Mouse (Mus musculus): ENCODE measurements around the gene Abcc10. TPM values are rescaled to one million over a fixed set of nuclear protein-coding genes. Genes with fewer than 3 reads are reported as not detected.

Gene Abcc10
- polyA plus RNA-seq, 1 experiment: 6.4 TPM

DNA sequence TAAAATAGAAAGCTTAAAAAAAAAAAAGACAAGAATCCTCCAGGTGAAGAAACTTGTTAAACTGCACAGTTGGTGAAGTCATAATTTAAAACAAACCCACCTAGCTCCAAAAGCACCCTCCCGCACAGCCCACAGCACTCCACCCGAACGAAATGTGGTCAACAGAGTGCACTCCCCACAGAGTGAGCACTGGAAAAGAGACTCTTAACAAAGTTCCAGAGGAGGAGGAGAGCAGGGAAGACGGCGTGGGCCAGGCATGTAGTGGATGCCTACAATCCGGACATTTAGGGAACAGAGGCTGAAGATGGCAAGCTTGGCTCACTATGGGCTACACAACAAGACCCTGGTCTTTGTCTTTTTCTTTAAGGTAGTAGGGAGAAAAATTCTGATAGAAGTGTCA, 53.1 kb downstream of the Abcc10 start:
- TF ChIP-seq FLI1 (IDR thresholded peaks at IDR 0.05; ENCODE audit: low read length) (no peak), GATA1 (IDR thresholded peaks at IDR 0.05; ENCODE audit: borderline replicate concordance, low read length) (no peak)
- H3K36me3 ChIP-seq (replicated peaks; ENCODE audit: low read length): peaks cover 88% of the 10 kb centered on the region
- H3K27me3 ChIP-seq (replicated peaks): no peaks in the 10 kb centered on the region
- peaks cover 45% of the 10 kb centered on the region for H3K4me1 ChIP-seq
- no peaks in the 10 kb centered on the region for H3K9me3 ChIP-seq
- no peak overlapping the region for H3K4me3 ChIP-seq (replicated peaks)

DNA sequence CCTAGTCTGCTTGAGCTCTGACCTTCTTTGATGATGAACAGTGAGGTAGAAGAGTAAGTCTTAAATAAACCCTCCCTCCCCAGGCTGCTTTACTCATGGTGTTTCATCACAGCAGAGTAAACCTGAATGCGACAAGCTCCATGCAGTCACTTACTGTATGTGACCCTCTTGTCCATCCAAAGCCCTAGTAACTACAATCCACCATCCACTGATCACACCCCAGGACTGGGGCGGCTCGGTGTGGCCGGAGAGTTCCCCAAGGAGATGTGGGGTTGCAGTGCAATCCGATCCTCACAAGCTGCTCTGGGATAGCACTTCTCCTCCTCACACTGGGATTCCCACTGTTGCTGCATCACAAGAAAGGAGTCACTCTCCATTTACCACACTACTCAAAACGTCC, 53.7 kb downstream of the Abcc10 start:
- Histone ChIP-seq H3K36me3 (replicated peaks; ENCODE audit: low read length) (peaks cover 88% of the 10 kb centered on the region), H3K27me3 (replicated peaks) (no peaks in the 10 kb centered on the region)

DNA sequence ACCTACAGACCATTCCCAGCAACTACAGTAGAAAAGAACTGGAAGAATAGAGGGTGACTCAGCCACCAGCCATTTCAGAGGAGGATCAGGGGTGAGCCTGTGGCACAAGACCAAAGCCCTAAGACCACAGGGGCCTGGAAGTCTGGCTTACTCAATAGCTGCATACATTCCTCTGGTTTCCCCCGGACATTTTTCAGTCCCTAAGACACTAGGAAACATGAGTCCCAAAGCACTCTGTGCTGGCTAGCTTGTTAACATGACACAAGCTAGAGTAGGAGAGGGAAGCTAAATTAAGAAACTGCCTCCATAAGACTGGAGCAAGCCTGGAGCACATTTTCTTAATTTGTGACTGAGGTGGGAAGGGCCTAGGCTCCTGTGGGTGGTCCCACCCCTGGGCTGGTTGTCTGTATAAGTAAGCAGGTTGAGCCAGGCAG, 54.3 kb downstream of the Abcc10 start:
- H3K9me3 ChIP-seq: no peaks in the 10 kb centered on the region
- no peak overlapping the region for H3K4me3 ChIP-seq (replicated peaks)
- peaks cover 41% of the 10 kb centered on the region for H3K4me1 ChIP-seq
- TF ChIP-seq GATA1 (IDR thresholded peaks at IDR 0.05; ENCODE audit: borderline replicate concordance, low read length): no peak
- TF ChIP-seq FLI1 (IDR thresholded peaks at IDR 0.05; ENCODE audit: low read length): no peak
- H3K36me3 ChIP-seq (replicated peaks; ENCODE audit: low read length): peaks cover 88% of the 10 kb centered on the region
- H3K27me3 ChIP-seq (replicated peaks): no peaks in the 10 kb centered on the region

More for the DNA sequence above, 53.7 kb downstream of the Abcc10 start:
- TF ChIP-seq FLI1 (IDR thresholded peaks at IDR 0.05; ENCODE audit: low read length) (no peak), GATA1 (IDR thresholded peaks at IDR 0.05; ENCODE audit: borderline replicate concordance, low read length) (no peak)
- H3K4me1 ChIP-seq: peaks cover 45% of the 10 kb centered on the region
- no peaks in the 10 kb centered on the region for H3K9me3 ChIP-seq
- H3K4me3 ChIP-seq (replicated peaks): no peak overlapping the region

GRCm38 (mm10) chr17:46272675-46273074, 55.5 kb downstream of the Abcc10 start:
- no peaks in the 10 kb centered on the region for H3K27me3 ChIP-seq (replicated peaks)
- peaks cover 31% of the 10 kb centered on the region for H3K4me1 ChIP-seq
- H3K36me3 ChIP-seq (replicated peaks; ENCODE audit: low read length): peaks cover 85% of the 10 kb centered on the region
- H3K4me3 ChIP-seq (replicated peaks): no peak overlapping the region
- no peaks in the 10 kb centered on the region for H3K9me3 ChIP-seq
- TF ChIP-seq GATA1 (IDR thresholded peaks at IDR 0.05; ENCODE audit: borderline replicate concordance, low read length): no peak
- no peak for TF ChIP-seq FLI1 (IDR thresholded peaks at IDR 0.05; ENCODE audit: low read length)

- H3K9me3 ChIP-seq: no peaks in the 10 kb centered on the region
- H3K36me3 ChIP-seq (replicated peaks; ENCODE audit: low read length): peaks cover 85% of the 10 kb centered on the region
- no peak overlapping the region for H3K4me3 ChIP-seq (replicated peaks)
- H3K4me1 ChIP-seq: peaks cover 26% of the 10 kb centered on the region
- H3K27me3 ChIP-seq (replicated peaks): no peaks in the 10 kb centered on the region
- TF ChIP-seq GATA1 (IDR thresholded peaks at IDR 0.05; ENCODE audit: borderline replicate concordance, low read length) (no peak), FLI1 (IDR thresholded peaks at IDR 0.05; ENCODE audit: low read length) (no peak)
Measured at GRCm38 (mm10) chr17:46272058-46272457, 56.1 kb downstream of the Abcc10 start.

DNA sequence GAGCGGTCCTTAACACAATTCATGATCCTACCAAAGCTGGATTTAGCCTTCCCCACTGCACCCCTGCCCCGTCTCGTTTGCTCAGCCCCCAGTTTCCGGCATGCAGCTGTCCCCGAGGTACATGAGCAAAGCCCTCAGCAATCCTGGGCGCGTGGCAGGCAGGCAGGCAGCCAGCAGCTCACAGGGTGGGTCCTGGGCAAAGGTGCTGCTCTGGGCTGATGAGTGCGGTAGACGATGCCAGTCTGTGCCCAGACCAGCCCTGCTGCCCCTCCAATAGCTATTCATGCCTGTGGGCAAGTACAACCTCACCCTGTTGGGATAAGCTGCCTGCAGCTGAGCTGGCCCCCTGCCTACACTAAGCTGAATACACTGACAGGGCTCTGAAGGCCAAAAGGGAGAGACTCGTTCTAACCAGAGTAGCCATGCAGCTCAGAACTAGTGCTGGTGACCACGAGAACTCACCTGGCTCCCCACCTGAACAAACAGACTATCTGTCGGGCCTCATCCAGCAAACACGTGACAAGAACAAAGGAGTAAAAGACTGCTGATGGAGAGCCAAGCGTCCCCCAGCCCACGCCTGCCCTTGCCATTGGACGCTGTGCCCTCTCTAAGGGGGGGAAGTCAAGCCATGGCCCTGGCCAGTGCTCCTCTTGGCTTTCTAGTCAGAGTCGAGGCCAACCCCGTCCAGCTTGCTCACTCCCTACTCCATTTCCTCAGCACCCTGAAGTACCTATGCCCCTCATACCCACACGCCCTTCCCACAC, 58.2 kb downstream of the Abcc10 start:
- Histone ChIP-seq H3K9me3 (no peaks in the 10 kb centered on the region), H3K27me3 (replicated peaks) (no peaks in the 10 kb centered on the region), H3K4me3 (replicated peaks) (no peak overlapping the region), H3K36me3 (replicated peaks; ENCODE audit: low read length) (peaks cover 92% of the 10 kb centered on the region), H3K4me1 (peaks cover 14% of the 10 kb centered on the region)
- no peak for TF ChIP-seq FLI1 (IDR thresholded peaks at IDR 0.05; ENCODE audit: low read length)

GRCm38 (mm10) chr17:46268026-46268720, 60.0 kb downstream of the Abcc10 start:
- peaks cover 7% of the 10 kb centered on the region for H3K4me1 ChIP-seq
- H3K9me3 ChIP-seq: no peaks in the 10 kb centered on the region
- H3K27me3 ChIP-seq (replicated peaks): no peaks in the 10 kb centered on the region
- peaks cover 94% of the 10 kb centered on the region for H3K36me3 ChIP-seq (replicated peaks; ENCODE audit: low read length)
- no peak overlapping the region for H3K4me3 ChIP-seq (replicated peaks)
- TF ChIP-seq FLI1 (IDR thresholded peaks at IDR 0.05; ENCODE audit: low read length) (no peak), GATA1 (IDR thresholded peaks at IDR 0.05; ENCODE audit: borderline replicate concordance, low read length) (no peak)

DNA sequence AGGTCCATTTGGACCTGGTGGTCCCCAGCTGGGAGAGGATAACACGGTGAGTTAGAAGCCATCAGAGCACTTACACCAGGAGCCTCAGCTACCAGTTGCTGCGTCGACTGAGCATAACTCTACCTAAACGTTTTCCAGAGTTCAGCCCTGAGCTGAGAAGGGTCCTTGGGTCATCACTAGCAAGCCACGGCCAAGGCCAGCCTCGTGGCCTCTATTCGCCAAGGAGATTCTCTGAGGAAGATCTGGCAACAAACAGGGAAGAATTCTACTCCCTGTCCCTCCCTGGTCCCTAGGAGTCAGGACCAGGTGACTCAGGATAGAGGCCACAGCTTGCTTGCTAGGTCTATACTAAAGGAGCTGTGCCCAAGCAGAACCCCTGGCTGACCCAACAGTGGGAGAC, 60.6 kb downstream of the Abcc10 start:
- H3K4me1 ChIP-seq: no peaks in the 10 kb centered on the region; the same call in none of the 2 replicates
- TF ChIP-seq GATA1 (IDR thresholded peaks at IDR 0.05; ENCODE audit: borderline replicate concordance, low read length) (no peak), FLI1 (IDR thresholded peaks at IDR 0.05; ENCODE audit: low read length) (no peak)
- H3K36me3 ChIP-seq (replicated peaks; ENCODE audit: low read length): peaks cover 94% of the 10 kb centered on the region
- H3K9me3 ChIP-seq: no peaks in the 10 kb centered on the region
- no peaks in the 10 kb centered on the region for H3K27me3 ChIP-seq (replicated peaks)
- H3K4me3 ChIP-seq (replicated peaks): no peak overlapping the region

GRCm38 (mm10) chr17:46266986-46267385, 61.2 kb downstream of the Abcc10 start:
- Histone ChIP-seq H3K4me3 (replicated peaks) (no peak overlapping the region), H3K36me3 (replicated peaks; ENCODE audit: low read length) (peaks cover 96% of the 10 kb centered on the region), H3K9me3 (no peaks in the 10 kb centered on the region), H3K27me3 (replicated peaks) (no peaks in the 10 kb centered on the region), H3K4me1 (no peaks in the 10 kb centered on the region; the same call in 1 of the 2 replicates)
- TF ChIP-seq GATA1 (IDR thresholded peaks at IDR 0.05; ENCODE audit: borderline replicate concordance, low read length) (no peak), FLI1 (IDR thresholded peaks at IDR 0.05; ENCODE audit: low read length) (no peak)

Measured in megakaryocyte, embryonic 14.5 days (primary cell).